Mouse (Mus musculus) cerebellum, adult 18-20 months (tissue): Measurements from ENCODE around the gene Tubd1.

ENCODE experiments used
- DNase-seq, 2 experiments: peaks; one replicate each; pipeline ENCODE4 v3.0.0; 2021

The Tubd1 gene

DNA sequence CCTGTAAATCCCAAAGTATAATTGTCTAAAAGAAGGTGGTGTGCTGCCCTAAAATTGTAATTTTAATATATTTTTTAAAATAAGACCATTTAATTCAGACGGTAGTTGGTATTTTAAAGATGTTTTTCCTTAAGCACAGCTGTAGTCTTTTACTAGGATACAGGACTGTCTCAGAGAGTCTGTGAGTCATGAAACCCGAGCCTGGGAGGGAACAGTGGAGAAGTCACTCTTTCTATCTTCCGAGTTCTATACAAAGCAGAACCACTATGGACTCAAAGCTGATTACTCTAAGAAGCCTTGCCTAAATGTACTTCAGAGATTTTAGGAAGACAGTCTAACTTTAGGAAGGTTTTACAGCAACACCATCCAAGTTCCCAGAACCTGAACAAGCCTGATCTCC lies 57.3 kb downstream of the Tubd1 start:
- no peak for DNase-seq

DNA sequence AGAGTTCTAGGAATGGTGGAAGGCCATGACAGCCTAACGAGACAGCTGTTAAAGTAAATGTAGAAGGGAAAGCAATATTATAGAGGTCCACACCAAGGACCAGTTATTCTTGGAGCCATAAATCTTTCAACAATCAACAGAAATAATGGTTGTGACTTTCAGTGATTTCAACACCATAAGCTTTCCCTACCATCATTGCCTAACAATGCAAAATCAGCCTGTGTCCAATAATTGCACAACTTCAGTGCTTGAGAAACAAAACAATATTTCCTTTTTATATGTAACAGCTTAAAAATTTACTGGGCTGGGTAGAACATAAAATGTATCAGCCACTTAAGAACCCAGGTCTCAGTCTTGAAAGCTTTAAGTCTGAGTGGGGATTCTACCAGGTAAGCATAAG lies 58.9 kb downstream of the Tubd1 start:
- no peak for DNase-seq

DNA sequence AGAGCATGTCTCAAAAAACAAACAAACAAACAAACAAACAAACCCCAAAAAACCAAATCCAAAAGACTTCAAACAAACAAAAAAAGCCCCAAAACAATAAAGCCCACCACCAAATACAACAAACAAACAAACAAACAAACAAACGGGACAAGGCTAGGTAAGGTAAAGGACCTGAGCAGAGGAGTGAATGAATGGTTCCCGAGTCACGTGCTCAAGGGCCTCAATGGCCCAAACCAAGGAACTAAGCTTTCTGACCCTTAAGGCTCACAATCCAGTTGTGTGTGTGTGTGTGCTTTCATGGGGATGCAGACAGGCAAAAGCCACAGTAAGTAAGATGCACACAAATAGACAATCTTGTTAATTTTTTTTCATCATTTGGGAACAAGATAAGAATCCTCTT lies 59.5 kb downstream of the Tubd1 start:
- no peak for DNase-seq

DNA sequence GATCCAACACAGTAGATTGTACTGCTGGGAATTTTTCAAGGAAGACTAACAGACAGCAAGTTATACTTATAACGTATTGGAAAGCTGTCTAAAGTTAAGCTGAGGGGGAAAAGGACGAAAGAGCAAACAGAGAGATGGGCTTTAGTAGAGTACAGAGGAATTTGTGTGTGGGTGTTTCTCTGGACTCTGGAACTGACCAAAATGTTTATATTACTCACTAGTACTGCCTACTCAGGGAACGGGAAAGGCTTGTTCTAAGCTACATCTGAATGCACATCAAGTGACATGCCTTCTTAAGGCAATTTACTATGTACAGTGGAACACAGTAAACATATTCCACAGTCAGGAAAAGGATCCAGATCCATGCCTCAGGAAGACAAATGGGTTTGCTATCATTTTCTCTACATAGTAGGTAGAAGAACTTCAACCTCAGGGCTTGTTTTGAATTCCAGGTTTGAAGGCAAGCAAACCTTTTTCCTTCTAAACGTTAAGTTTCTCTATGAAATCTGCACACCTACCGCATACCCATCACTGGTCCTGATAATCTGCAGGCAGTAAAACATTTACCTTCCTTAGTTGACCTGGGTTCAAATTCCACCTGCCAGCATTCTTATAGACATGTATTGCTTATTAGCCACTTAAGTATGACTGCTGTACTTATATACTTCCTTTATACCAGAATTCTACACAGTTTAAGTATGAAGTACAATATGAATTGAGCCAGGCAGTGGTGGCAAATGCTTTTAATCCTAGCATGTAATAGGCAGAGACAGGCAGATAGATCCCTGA lies 60.1 kb downstream of the Tubd1 start:
- no peak for DNase-seq

DNA sequence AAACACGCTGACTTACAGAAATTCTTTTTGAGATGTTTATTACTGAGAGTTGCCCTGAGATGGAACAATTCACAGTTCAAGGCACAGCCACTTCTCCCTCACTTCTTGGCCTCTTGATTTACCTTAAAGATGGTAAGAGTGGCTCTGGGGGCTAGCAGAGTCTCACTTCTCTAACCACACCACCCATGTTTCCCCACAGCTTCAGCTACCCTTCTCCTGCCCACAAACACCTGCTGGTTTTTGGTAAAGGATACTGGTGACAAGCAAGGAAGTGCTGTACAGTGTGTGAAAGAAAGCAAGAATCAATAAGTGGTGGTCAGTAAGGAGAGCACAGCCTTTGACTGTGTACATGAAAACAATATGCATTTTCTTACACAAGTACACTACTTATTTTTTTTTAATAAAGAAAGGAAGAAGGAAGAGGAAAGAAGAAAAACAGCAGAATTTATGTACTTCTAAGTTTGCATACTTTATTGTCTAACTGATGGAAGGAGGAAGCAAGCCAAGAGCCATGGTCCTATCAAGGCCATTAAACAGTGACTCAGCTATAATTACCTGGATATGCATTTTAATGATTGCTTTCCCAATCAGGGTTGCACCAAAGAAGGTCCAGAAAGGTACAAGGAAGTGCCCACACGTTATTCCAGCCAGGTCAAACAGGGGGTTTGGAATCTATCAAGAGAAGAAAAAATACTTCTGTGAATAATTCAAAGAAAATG lies 62.0 kb downstream of the Tubd1 start:
- DNase-seq, result no peak

DNA sequence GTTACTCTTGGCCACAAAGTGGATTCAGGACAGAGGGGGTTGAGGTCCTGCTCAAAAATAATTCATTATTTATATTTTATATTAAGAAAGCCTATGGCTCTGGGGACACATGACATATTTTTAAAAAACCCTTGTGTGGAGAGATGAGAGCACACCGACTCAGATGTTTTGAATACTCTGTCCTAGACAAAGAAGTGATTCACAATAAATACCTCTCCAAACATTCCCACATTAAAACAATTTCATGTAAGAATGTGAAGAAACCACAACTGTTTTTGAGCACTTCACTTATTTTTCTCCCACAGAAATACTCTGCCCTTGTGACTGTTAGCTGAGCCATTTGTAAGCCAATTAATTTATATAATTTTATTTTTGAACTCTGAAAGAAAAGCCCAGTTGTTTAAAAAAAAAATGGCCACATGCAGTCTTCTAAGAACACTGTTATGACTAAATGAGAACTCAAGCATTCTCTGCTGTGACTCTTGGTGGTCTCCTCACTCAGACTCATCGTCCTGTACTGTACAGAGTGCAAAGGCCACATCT lies 63.1 kb downstream of the Tubd1 start:
- no peak for DNase-seq

DNA sequence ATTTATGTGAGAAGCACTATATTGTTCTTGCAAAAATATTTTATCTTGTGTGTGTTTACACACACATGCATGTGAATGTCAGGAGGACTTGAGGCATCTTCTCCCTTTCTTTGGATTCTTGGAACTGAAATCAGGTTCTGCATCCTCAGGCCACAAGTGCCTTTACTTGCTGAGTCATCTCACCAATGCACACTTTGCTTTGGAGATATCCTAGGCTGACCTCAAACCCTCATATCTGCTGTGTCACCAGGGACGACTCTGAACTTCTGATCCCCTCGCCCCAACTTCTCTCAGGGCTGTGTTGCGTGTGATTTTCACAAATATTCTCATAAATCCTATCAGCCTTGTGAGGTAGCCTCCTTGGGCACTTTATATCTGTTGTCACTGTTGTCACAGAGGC lies 65.4 kb downstream of the Tubd1 start:
- DNase-seq, result no peak

DNA sequence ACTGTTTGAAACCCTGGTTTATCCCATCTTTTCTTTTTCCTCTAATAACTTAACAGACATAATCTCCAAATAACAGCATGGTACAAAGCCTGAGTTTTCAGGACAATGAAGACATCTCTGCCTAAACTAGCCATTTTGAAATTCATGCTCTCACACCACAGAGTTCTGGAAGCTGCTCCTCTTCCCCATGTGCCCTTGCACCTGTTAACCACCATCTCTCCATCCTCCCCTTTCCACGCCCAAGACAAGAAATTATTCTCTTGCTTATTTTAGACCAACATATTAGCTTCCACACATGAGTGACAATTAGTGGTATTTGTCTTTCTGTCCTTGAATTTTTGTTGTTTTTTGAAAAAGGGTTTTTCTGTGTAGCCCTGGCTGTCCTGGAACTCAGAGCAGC lies 67.2 kb downstream of the Tubd1 start:
- DNase-seq, result no peak

DNA sequence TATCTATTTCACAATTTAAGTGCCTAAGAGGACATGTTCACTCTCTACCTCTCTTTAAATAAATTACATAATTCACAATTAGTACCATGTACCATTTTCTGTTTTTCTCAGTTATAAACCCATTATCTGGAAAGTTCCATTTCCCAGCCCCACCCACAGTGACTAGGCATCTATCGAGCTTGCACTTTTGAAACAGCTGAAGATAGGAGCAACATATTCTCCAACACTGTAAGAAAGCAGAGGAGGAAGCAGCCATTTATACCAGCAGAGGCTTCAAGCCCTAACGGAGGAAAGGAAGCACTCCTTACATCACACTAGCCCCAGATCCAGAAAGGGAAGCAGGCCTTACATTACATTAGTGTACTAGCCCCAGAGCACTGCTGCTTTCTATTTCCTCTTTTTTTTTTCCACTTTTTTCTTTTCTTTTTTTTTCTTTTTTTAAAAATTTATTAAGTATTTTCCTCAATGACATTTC lies 69.3 kb downstream of the Tubd1 start:
- DNase-seq, result no peak

DNA sequence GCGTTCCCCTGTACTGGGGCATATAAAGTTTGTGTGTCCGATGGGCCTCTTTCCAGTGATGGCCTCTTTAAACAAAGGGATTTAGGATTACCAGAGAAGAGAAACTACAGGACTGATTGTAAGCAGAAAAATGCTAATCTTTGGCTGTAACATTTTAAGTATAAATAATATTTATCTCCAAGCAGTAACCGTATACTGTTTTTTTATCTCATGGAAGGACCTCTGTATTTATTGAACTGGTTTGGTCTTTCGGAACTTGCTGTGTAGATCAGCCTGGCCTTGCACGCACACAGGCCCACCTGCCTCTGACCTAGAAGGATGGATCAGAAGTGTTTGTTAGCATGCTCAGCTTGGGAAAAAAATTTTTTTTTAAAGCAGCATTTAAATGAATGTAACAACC lies 69.8 kb downstream of the Tubd1 start:
- no peak for DNase-seq
